Mouse (Mus musculus) hindbrain, embryonic 14.5 days (tissue): ENCODE data around the gene Ccdc85b. TPM values are rescaled to one million over a fixed set of nuclear protein-coding genes. Genes with fewer than 3 reads are reported as not detected.

ENCODE experiments used
- ATAC-seq: fragments of 200-750 bp; cut with Nextera tagmentation; 2 replicates; pipeline ENCODE4 v1.8.0; 2017; ENCODE audit warnings: moderate number of reproducible peaks, mild to moderate bottlenecking, moderate TSS enrichment, moderate library complexity; ENCODE audit not compliant: low FRiP score
- DNase-seq: peaks from one replicate; pipeline ENCODE4 v3.0.0-alpha.2; 2015; ENCODE audit warnings: low spot score
- H3K27ac ChIP-seq: fragments of 300-500 bp; sonication (generic); 2 replicates; pipeline ENCODE4 v1.5.1; 2014; ENCODE audit warnings: mild to moderate bottlenecking, moderate library complexity
- H3K27me3 ChIP-seq: fragments of 300-500 bp; sonication (generic); 2 replicates; pipeline ENCODE4 v1.6.1; 2014; ENCODE audit warnings: mild to moderate bottlenecking, low read length, mixed read lengths; ENCODE audit not compliant: control insufficient read depth, insufficient read depth
- H3K36me3 ChIP-seq: fragments of 300-500 bp; sonication (generic); replicated peaks from 2 replicates; pipeline ENCODE4 v1.6.1; 2014; ENCODE audit not compliant: control insufficient read depth, insufficient read depth
- H3K4me1 ChIP-seq: fragments of 300-500 bp; sonication (generic); replicated peaks from 2 replicates; pipeline ENCODE4 v1.6.1; 2014; ENCODE audit warnings: antibody characterized with exemption, low read length, mixed read lengths; ENCODE audit not compliant: control insufficient read depth, insufficient read depth
- H3K4me2 ChIP-seq: fragments of 300-500 bp; sonication (generic); replicated peaks from 2 replicates; pipeline ENCODE4 v1.6.1; 2014; ENCODE audit warnings: mild to moderate bottlenecking, moderate library complexity
- H3K4me3 ChIP-seq: fragments of 300-500 bp; sonication (generic); replicated peaks from 2 replicates; pipeline ENCODE4 v1.5.1; 2014; ENCODE audit warnings: mild to moderate bottlenecking, low read length
- H3K9ac ChIP-seq: fragments of 300-500 bp; sonication (generic); 2 replicates; pipeline ENCODE4 v1.6.1; 2014
- H3K9me3 ChIP-seq: fragments of 300-500 bp; sonication (generic); 2 replicates; pipeline ENCODE4 v1.6.1; 2016; ENCODE audit warnings: low read length; ENCODE audit not compliant: control insufficient read depth
- WGBS: fragments of 180-500 bp; shearing (Covaris S2); extraction: QIAGEN DNeasy Blood & Tissue Kit; methylation state at CpG from one replicate; pipeline ENCODE4 v1.1.7; 2014; 5-methylcytosine and 5-hydroxymethylcytosine counted together
- polyA plus RNA-seq: library from polyadenylated mRNA; unstranded; fragments of >200 nt; fragmentation: Nextera tagmentation; extraction: Ambion mirVana; gene quantifications from 2 replicates; pipeline ENCODE4 v1.2.1, GENCODE M21; 2014

Gene Ccdc85b
- polyA plus RNA-seq, 1 experiment from 2014 or later = 10.4 TPM

- DNase-seq (no peak), ATAC-seq (peak; percentile 47; the same call in 1 of the 2 replicates)
- Histone ChIP-seq H3K36me3 (peaks cover 58% of the 10 kb centered on the region), H3K9me3 (no peaks in the 10 kb centered on the region), H3K9ac (peak overlapping the region; percentile 94), H3K4me2 (peak overlapping the region; percentile 76), H3K27ac (peak overlapping the region; percentile 94), H3K27me3 (no peaks in the 10 kb centered on the region), H3K4me1 (peaks cover 24% of the 10 kb centered on the region), H3K4me3 (peak overlapping the region; percentile 79)
- 1% methylated on average over 45 of the region's 48 CpGs for WGBS
Observed at GRCm38 (mm10) chr19:5424092-5424781, 33.5 kb downstream of the Ccdc85b start.

GRCm38 (mm10) chr19:5423561-5423960 is 34.1 kb downstream of the Ccdc85b start:
- DNase-seq = no peak
- WGBS = 67% methylated on average over 12 of the region's 12 CpGs
- H3K4me1 ChIP-seq = peaks cover 24% of the 10 kb centered on the region

DNA sequence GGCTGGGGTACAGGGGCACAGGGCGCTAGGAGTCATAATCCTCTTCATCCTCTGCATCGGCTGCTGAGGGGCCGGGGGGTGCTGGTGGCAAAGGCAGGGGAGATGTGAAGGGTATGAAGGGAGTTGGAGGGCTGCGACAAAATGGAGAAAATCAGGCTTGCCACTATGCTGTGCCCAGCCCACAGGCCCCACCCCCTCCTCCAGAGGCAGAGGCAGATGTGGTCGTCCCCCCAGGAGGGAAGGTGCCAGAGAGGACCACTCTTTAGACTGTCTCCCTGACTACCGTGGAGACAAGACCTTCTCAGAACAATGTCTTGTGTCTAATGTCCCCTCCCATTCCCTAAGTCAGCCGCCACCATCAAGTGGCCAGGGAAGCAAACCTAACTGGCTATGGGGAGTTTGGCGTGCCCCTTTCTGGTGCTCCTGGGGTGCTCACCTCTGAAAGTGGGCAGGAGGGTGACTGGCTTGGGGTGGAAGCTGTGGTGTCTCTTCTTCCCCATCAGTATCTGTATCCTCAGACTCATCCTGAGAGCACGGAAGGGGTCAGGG is 34.7 kb downstream of the Ccdc85b start:
- peak overlapping the region; percentile 79 for H3K4me3 ChIP-seq
- peak overlapping the region; percentile 94 for H3K9ac ChIP-seq
- no peak for ATAC-seq
- no peak overlapping the region for H3K27ac ChIP-seq
- peaks cover 53% of the 10 kb centered on the region for H3K36me3 ChIP-seq
- no peak for DNase-seq
- H3K9me3 ChIP-seq = no peaks in the 10 kb centered on the region
- 67% methylated on average over 9 of the region's 9 CpGs for WGBS
- H3K4me1 ChIP-seq = peaks cover 24% of the 10 kb centered on the region
- no peaks in the 10 kb centered on the region for H3K27me3 ChIP-seq
- H3K4me2 ChIP-seq = peak overlapping the region; percentile 76

More at GRCm38 (mm10) chr19:5423561-5423960, 34.1 kb downstream of the Ccdc85b start:
- ATAC-seq = no peak
- Histone ChIP-seq H3K27me3 (no peaks in the 10 kb centered on the region), H3K9me3 (no peaks in the 10 kb centered on the region), H3K4me3 (peak overlapping the region; percentile 79), H3K9ac (peak overlapping the region; percentile 94), H3K36me3 (peaks cover 57% of the 10 kb centered on the region), H3K4me2 (peak overlapping the region; percentile 76), H3K27ac (peak overlapping the region; percentile 94; the same call in 1 of the 2 replicates)

- H3K9me3 ChIP-seq = no peaks in the 10 kb centered on the region
- H3K4me1 ChIP-seq = peaks cover 24% of the 10 kb centered on the region
- H3K36me3 ChIP-seq = peaks cover 51% of the 10 kb centered on the region
- no peak overlapping the region for H3K4me2 ChIP-seq
- H3K27me3 ChIP-seq = no peaks in the 10 kb centered on the region
- 83% methylated on average over 10 of the region's 10 CpGs for WGBS
- DNase-seq (no peak), ATAC-seq (no peak)
- H3K9ac ChIP-seq = no peak overlapping the region
- no peak overlapping the region for H3K4me3 ChIP-seq
- no peak overlapping the region for H3K27ac ChIP-seq
Observed at GRCm38 (mm10) chr19:5422267-5422666, 35.4 kb downstream of the Ccdc85b start.

DNA sequence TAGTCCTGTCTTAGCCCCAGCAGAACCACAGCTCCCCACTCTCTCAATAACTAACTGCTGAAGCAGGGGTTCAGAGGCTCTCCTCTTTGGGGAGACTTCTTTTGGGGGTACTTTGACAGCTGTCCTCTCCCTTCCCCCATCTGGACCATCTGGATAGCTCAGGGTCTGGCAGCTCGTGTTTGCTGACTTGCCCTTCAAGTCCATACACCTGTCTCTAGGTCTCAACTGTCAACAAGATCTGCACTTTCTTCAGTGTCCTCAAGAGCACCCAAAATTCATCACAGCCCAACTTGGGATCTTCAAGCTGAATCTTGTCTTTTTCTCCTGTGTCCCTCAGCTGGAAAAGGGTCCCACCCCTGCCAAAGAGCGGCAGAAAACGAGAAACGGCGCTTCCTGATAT is 35.9 kb downstream of the Ccdc85b start:
- 93% methylated on average over 5 of the region's 5 CpGs for WGBS
- no peak overlapping the region for H3K4me3 ChIP-seq
- H3K27me3 ChIP-seq = no peaks in the 10 kb centered on the region
- DNase-seq (no peak), ATAC-seq (no peak)
- no peak overlapping the region for H3K4me2 ChIP-seq
- peaks cover 49% of the 10 kb centered on the region for H3K36me3 ChIP-seq
- H3K27ac ChIP-seq = no peak overlapping the region
- no peak overlapping the region for H3K9ac ChIP-seq
- peaks cover 24% of the 10 kb centered on the region for H3K4me1 ChIP-seq
- H3K9me3 ChIP-seq = no peaks in the 10 kb centered on the region

GRCm38 (mm10) chr19:5420579-5420978 is 37.1 kb downstream of the Ccdc85b start:
- Histone ChIP-seq H3K9ac (no peak overlapping the region), H3K27ac (no peak overlapping the region), H3K4me2 (no peak overlapping the region), H3K4me1 (peaks cover 12% of the 10 kb centered on the region), H3K9me3 (no peaks in the 10 kb centered on the region), H3K4me3 (no peak overlapping the region), H3K27me3 (no peaks in the 10 kb centered on the region), H3K36me3 (peaks cover 40% of the 10 kb centered on the region)
- WGBS = 94% methylated on average over 6 of the region's 6 CpGs
- ATAC-seq = no peak
- no peak for DNase-seq

DNA sequence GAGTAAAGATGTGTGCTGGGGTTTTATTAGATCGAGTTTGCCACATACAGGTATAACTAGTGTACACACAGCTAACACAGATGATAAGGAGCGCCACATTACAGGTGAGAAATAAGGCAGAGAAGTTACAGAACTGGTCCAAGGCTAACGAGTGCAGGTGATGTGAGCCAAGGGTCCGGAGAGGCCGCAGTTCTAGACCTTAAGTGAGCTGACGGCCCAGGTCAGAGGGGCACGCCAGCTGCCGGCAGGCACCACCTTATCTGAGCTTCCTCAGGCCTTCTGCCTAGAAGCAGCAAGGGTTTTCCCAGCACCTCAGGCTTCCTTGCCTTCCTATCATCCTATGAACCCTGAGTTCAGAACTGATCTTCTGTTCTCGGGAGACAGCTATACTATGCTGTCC is 38.1 kb downstream of the Ccdc85b start:
- no peak for ATAC-seq
- WGBS = 91% methylated on average over 9 of the region's 9 CpGs
- H3K4me3 ChIP-seq = no peak overlapping the region
- H3K4me2 ChIP-seq = no peak overlapping the region
- H3K9ac ChIP-seq = no peak overlapping the region
- H3K27ac ChIP-seq = no peak overlapping the region
- no peak for DNase-seq
- peaks cover 12% of the 10 kb centered on the region for H3K4me1 ChIP-seq
- no peaks in the 10 kb centered on the region for H3K27me3 ChIP-seq
- H3K9me3 ChIP-seq = no peaks in the 10 kb centered on the region
- H3K36me3 ChIP-seq = peaks cover 40% of the 10 kb centered on the region

DNA sequence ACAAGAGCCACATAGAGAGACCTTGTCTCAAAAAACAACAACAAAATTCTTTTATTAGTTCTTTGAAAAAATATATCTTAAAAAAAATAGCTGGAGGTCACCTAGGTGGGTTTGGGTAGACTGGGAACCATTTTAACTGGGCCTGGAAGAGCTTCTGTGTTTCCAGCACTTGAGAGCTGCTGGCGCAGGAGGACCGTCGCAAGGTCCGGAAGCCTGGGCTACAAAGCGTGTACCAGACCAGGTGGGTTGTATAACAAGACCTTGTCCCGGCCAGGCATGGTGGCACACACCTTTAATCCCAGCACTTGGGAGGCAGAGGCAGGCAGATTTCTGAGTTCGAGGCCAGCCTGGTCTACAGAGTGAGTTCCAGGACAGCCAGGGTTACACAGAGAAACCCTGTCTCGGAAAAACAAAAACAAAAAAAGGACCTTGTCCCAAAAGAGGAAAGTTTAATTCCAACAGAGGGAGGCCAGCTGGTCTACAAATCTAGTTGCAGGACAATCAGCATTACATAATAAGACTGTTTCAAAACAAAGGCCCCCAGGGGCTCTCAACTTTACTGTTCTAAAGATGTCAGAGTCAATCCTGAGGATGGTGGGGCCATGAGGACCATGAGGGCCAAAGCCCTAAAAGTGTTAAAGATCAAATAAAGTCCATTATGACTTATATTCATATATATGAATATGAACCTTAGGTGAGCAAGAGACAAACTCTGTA is 38.8 kb downstream of the Ccdc85b start:
- ATAC-seq = no peak
- no peak overlapping the region for H3K27ac ChIP-seq
- H3K4me3 ChIP-seq = no peak overlapping the region
- no peak for DNase-seq
- WGBS = 97% methylated on average over 8 of the region's 8 CpGs
- H3K9me3 ChIP-seq = no peaks in the 10 kb centered on the region
- peaks cover 12% of the 10 kb centered on the region for H3K4me1 ChIP-seq
- H3K9ac ChIP-seq = no peak overlapping the region
- H3K36me3 ChIP-seq = peaks cover 40% of the 10 kb centered on the region
- H3K27me3 ChIP-seq = no peaks in the 10 kb centered on the region
- H3K4me2 ChIP-seq = no peak overlapping the region

DNA sequence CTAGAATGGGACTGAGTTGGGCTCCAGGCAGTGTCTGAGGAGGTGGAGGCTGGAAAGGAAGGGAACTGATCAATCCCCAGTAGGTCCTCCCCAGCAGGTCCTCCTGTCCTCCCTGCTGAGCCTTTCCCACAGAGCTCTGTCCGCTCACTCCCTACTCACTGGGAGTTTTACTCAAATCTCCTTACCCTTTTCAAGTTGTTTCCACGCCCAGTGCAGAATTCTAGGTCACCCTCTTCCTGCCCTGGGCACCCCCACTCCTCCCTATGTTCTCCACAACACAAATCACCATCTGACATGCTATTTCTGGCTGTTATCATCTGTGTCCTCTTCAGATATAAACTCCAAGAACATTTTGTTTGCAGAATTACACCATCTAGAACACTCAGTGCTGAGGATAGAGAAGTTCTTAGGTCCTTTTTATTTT is 43.1 kb downstream of the Ccdc85b start:
- Histone ChIP-seq H3K4me3 (no peak overlapping the region), H3K9me3 (no peaks in the 10 kb centered on the region), H3K27ac (no peak overlapping the region), H3K4me2 (no peak overlapping the region), H3K4me1 (no peaks in the 10 kb centered on the region), H3K27me3 (no peaks in the 10 kb centered on the region), H3K9ac (no peak overlapping the region), H3K36me3 (peaks cover 9% of the 10 kb centered on the region)
- 68% methylated on average over 2 of the region's 2 CpGs for WGBS
- DNase-seq (no peak), ATAC-seq (no peak)
